ENCODE assay signal across 8 mouse cellular contexts in the genomic region with DNA sequence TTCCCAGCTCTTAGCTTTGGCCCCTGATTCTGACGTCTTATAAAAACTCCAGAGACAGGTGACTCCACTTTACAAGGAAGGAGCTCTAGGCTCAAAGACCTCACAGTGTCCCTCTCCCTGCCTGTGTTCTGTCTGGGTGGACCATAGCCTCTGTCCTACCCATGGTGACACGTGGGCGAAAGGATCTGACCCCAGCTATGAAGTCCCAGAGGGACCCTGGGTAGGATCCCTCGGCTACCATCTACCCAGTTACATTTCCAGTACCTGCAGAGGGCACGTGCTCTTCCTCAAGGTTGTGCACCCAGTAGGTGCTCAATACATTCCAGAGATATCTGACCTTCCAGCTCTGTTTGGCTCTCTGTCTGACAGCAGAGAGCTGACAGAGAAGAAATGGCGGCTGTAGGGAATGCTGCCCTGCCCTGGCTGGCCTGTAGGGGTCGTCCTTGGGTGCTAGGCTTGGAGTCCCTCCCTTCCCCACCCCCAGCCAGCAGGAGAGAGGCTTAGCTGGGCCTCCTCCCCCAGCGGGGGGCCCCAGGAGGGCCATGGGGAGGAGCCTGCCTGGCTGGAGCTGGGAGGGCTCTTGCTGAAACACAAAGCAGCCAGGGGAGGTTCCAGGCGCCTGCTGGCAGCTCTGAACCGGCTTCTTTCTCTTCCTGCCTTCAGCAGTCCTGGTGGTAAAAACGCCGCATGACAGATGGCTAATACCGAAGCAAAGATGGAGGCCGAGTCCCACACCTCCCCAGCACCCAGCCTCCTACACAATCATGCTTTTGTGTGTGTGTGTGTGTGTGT. TPM values are rescaled to one million over a fixed set of nuclear protein-coding genes. Genes with fewer than 3 reads are reported as not detected.
DNase-seq lines count a peak whose midpoint lies in the region; ATAC-seq lines count a peak whose summit lies in the region.

No protein-coding gene starts in this region.

- DNase-seq in Muller cell, postnatal 12 days (ENCODE audit: inconsistent ontology term): peak; percentile 97
- DNase-seq in cerebellum, postnatal 10 days: peak; percentile 63 to 74
- peak; percentile 34 to 58 for DNase-seq in frontal cortex, postnatal 14 days (ENCODE audit: low spot score in 2 of 2)
- peak; percentile 41 to 59 for DNase-seq in layer of hippocampus, postnatal 25 days (ENCODE audit: extremely low spot score in 1 of 2, low spot score in 1 of 2)
- peak; percentile 91 for DNase-seq in lung, postnatal 25 days (ENCODE audit: low spot score)
- DNase-seq in retina, embryonic 14.5 days (ENCODE audit: low spot score): peak; percentile 96
- DNase-seq in thymus, postnatal 4 days: peak; percentile 93

- peak; percentile 82 for ATAC-seq in hindbrain, embryonic 13.5 days (ENCODE audit: low FRiP score)

- H3K36me3 ChIP-seq in hindbrain, embryonic 13.5 days: no peaks in the 10 kb centered on the region

- H3K9ac ChIP-seq in hindbrain, embryonic 13.5 days: no peak overlapping the region

- no peaks in the 10 kb centered on the region for H3K9me3 ChIP-seq in hindbrain, embryonic 13.5 days

- 22% methylated on average over 14 of the region's 14 CpGs for WGBS in hindbrain, embryonic 13.5 days

- H3K27me3 ChIP-seq in hindbrain, embryonic 13.5 days: 0 out of 2 replicates have a peak, but pooled peaks cover 7% of the 10 kb centered on the region

- H3K27ac ChIP-seq in hindbrain, embryonic 13.5 days: peak overlapping the region; percentile 82

- peaks cover 25% of the 10 kb centered on the region for H3K4me1 ChIP-seq in hindbrain, embryonic 13.5 days (replicated peaks)

- peak overlapping the region; percentile 2; the same call in 1 of the 2 replicates for H3K4me2 ChIP-seq in hindbrain, embryonic 13.5 days

- H3K4me3 ChIP-seq in hindbrain, embryonic 13.5 days: no peak overlapping the region

RNA-seq across cellular contexts. Expression of a gene that starts 52.6 kb away (rescaled TPM):
- polyA plus RNA-seq in hindbrain, embryonic 13.5 days (2015; fragmentation: Nextera tagmentation; extraction: Ambion mirVana): 3.1 and 3.5 TPM in 2 replicates
- total RNA-seq in layer of hippocampus, postnatal 25 days (2021): 100 to 1,000 TPM in 1 of 2 experiments, 10 to 100 TPM in 1; 78.3 to 102 TPM

Comparison
In these comparisons a context has a peak if more than half of its experiments do, and no peak if none do; other contexts are left out.
1. DNase-seq: peak in every context shown above with its lines; median percentile 97 in Muller cell, postnatal 12 days; 96 in retina, embryonic 14.5 days; 93 in thymus, postnatal 4 days; 91 in lung, postnatal 25 days; 68 in cerebellum, postnatal 10 days; 50 in layer of hippocampus, postnatal 25 days; 46 in frontal cortex, postnatal 14 days.